Mouse (Mus musculus) cortical plate, adult 2 months (tissue): ENCODE measurements around the gene Cyp2j9.

Source experiments
- CTCF ChIP-seq: fragments of 200-500 bp; IDR thresholded peaks from 2 replicates; pipeline ENCODE4 v1.5.1; 2011; ENCODE audit warnings: mild to moderate bottlenecking, control low read depth, low read length; ENCODE audit not compliant: insufficient read depth; ENCODE audit errors: extremely low read depth
- POLR2A ChIP-seq: fragments of 200-500 bp; IDR thresholded peaks from 2 replicates; pipeline ENCODE4 v1.6.1; 2011; ENCODE audit warnings: mild to moderate bottlenecking, low read length, control low read depth; ENCODE audit not compliant: insufficient read depth; ENCODE audit errors: extremely low read depth

- no peak for TF ChIP-seq POLR2A
- TF ChIP-seq CTCF, result no peak
Measured at GRCm38 (mm10) chr4:96545976-96546375, 45.4 kb downstream of the Cyp2j9 start.
